Mouse (Mus musculus) bone marrow, adult 2 months (tissue): ENCODE measurements around the gene Samd9l.
"Not testable (repeated sequence)": the region's sequence is repeated elsewhere in the genome, so short reads cannot be mapped to it uniquely, and the experiment has no call there.

Source experiments
- CTCF ChIP-seq: fragments of 200-500 bp; IDR thresholded peaks from 2 replicates; pipeline ENCODE4 v1.5.1; 2011; ENCODE audit warnings: low read length, control low read depth; ENCODE audit not compliant: control insufficient read depth, insufficient read depth
- POLR2A ChIP-seq: fragments of 200-500 bp; IDR thresholded peaks from 2 replicates; pipeline ENCODE4 v1.6.1; 2011; ENCODE audit warnings: low read depth, mild to moderate bottlenecking, control low read depth, low read length, borderline replicate concordance; ENCODE audit not compliant: control insufficient read depth

DNA sequence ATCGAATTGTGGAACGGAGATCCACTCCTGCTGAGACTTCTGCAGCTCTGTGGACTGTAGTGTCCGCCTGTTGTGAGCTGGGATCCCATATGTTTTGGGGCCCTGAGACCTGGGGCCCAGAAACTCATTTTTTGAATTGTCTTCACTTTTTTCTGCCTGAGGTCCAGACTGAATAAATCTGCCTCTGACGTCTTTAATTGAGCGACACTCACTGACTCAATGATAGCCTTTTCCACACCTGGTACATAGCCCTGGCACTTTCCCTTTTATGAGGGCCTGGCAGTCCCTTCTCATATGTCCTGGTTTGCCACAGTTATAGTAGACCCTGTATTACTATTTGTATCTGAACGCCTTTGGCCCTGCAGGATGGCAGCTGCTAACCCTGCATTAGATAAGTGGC is 60.2 kb downstream of the Samd9l start:
- TF ChIP-seq CTCF, POLR2A: not testable (repeated sequence)
